Mouse (Mus musculus) hindbrain, embryonic 13.5 days (tissue): Measurements from ENCODE around the gene Tmem251. TPM values are rescaled to one million over a fixed set of nuclear protein-coding genes. Genes with fewer than 3 reads are reported as not detected.

Experiments
- ATAC-seq: fragments of 200-750 bp; cut with Nextera tagmentation; 2 replicates; pipeline ENCODE4 v1.8.0; 2017; ENCODE audit warnings: moderate TSS enrichment; ENCODE audit not compliant: low FRiP score
- H3K27ac ChIP-seq: fragments of 300-500 bp; sonication (generic); 2 replicates; pipeline ENCODE4 v1.5.1; 2015; ENCODE audit warnings: inconsistent platforms, mild to moderate bottlenecking, moderate library complexity
- H3K27me3 ChIP-seq: fragments of 300-500 bp; sonication (generic); 2 replicates; pipeline ENCODE4 v1.6.1; 2015; ENCODE audit warnings: mild to moderate bottlenecking, inconsistent platforms
- H3K36me3 ChIP-seq: fragments of 300-500 bp; sonication (generic); 2 replicates; pipeline ENCODE4 v1.6.1; 2015; ENCODE audit warnings: mild to moderate bottlenecking, inconsistent platforms
- H3K4me1 ChIP-seq: fragments of 300-500 bp; sonication (generic); replicated peaks from 2 replicates; pipeline ENCODE4 v1.6.1; 2015; ENCODE audit warnings: inconsistent platforms
- H3K4me2 ChIP-seq: fragments of 300-500 bp; sonication (generic); 2 replicates; pipeline ENCODE4 v1.6.1; 2015; ENCODE audit warnings: inconsistent platforms, mild to moderate bottlenecking, moderate library complexity
- H3K4me3 ChIP-seq: fragments of 300-500 bp; sonication (generic); 2 replicates; pipeline ENCODE4 v1.5.1; 2015; ENCODE audit warnings: mild to moderate bottlenecking, inconsistent platforms
- H3K9ac ChIP-seq: fragments of 300-500 bp; sonication (generic); 2 replicates; pipeline ENCODE4 v1.6.1; 2015; ENCODE audit warnings: mild to moderate bottlenecking, inconsistent platforms
- H3K9me3 ChIP-seq: fragments of 300-500 bp; sonication (generic); 2 replicates; pipeline ENCODE4 v1.6.1; 2016; ENCODE audit warnings: inconsistent platforms
- WGBS: fragments of 180-500 bp; shearing (Covaris S2); methylation state at CpG from one replicate; pipeline ENCODE4 v1.1.7; 2015; 5-methylcytosine and 5-hydroxymethylcytosine counted together
- polyA plus RNA-seq: library from polyadenylated mRNA; unstranded; fragments of >200 nt; fragmentation: Nextera tagmentation; extraction: Ambion mirVana; gene quantifications from 2 replicates; pipeline ENCODE4 v1.2.1, GENCODE M21; 2015

Gene Tmem251
- 11.5 and 12.2 TPM in 2 replicates for polyA plus RNA-seq

DNA sequence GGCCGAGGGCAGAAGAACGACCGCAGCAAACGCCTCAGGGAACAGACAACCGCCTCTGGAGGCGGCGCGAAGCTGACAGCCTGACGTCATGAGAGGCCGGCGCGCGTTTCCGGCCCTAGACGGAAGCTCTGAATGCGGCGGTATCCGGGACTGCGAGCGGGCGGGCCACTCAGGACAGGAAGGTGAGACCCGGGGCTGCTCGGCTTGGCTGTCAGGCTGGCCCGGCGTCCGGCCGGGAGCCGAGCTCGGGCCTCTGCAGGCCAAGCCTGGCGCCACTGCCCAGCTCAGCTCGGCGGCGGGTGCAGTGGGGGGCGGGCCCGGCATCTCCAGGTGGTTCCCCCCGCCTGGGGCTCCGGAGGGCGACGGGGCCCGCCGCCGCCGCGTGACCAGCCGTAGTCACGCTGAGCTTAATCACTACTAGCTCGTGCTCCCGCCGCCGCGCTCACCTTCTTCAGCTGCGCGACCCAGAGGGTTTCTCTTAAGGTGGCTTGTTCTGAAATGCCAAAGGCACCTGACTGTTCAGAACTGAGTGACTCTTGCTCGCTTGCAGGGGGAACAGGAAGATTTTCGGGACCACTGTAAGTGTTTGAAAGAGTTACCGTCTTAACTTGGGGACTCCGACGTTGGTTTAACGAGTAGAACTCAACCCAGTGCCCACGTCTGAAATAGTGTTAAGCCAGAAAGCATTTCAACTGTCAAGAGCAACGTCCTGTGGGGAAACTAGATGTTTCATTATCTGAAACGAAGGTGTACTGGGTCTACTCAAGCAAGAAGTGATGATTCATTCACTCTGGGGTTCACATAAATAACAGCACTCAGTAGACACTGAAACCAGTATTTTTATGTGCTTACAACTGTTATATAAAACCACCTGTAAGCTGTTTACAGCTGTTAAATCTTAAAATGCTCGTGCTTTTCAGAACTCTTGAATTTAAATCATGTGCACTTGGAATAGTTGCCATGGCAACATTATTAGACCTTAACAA is at the start of gene Tmem251, which contains the start of gene Moap1:
TSS of gene Tmem251 (plus strand) at position 174 of the 986 bp plus-strand sequence.
TSS of gene Moap1 (minus strand) at position 73 of the 986 bp plus-strand sequence.
- H3K36me3 ChIP-seq, result peaks cover 9% of the 10 kb centered on the region
- H3K9me3 ChIP-seq, result no peaks in the 10 kb centered on the region
- H3K4me1 ChIP-seq, result peaks cover 30% of the 10 kb centered on the region
- WGBS, result under 1% methylated on average over 63 of the region's 63 CpGs
- H3K27ac ChIP-seq, result peak within 1 kb of the TSS; percentile 91
- H3K9ac ChIP-seq, result peak within 1 kb of the TSS; percentile 81
- ATAC-seq, result peak; percentile 98
- peak within 1 kb of the TSS; percentile 64 for H3K4me3 ChIP-seq
- peak within 1 kb of the TSS; percentile 90 for H3K4me2 ChIP-seq
- H3K27me3 ChIP-seq, result no peaks in the 10 kb centered on the region

DNA sequence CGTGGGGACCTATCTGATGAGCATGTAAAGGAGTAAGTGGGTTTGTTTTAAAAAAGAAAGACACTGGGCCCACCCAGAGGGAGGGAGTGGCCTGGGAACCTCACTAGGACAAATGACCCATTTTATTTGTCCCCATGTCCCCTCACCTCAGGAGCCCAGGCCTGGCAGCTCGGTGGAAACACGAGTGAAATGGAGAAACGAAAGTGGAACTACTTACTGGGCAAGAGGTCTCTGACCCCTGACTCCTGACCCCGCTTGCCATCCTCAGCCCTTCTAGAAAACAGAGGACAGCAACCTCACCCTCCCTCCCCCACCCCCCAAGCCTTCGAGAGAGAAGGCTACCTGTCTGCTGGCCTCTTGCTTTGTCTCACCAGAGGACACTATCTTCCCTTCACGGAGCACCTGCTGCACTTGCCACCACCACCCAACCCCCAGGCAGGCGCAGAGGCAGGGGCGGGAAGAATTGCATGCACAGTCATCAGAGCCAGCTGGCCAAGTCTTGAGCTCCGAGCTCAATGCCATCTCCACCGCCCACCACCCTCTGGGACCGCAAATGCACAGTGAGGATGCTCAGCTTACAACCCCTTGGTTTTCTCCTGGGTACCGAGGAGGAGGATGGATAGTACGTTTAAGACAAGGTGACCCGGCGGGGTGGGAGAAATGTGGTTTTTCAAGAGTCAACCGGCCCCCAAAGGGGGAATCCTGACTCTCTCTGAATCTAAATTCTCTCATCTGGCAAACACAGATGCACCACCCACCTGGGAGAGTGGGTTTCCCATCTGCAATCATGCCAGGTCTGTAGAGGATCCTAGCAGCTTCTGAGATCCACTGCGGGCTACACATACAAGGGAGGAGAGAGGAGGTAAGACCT is 48.0 kb upstream of the Tmem251 start:
- Histone ChIP-seq H3K9ac (no peak overlapping the region), H3K9me3 (no peaks in the 10 kb centered on the region), H3K4me3 (no peak overlapping the region), H3K36me3 (no peaks in the 10 kb centered on the region), H3K27ac (no peak overlapping the region), H3K4me1 (peaks cover 60% of the 10 kb centered on the region), H3K4me2 (no peak overlapping the region), H3K27me3 (no peaks in the 10 kb centered on the region)
- 58% methylated on average over 18 of the region's 18 CpGs for WGBS
- no peak for ATAC-seq

DNA sequence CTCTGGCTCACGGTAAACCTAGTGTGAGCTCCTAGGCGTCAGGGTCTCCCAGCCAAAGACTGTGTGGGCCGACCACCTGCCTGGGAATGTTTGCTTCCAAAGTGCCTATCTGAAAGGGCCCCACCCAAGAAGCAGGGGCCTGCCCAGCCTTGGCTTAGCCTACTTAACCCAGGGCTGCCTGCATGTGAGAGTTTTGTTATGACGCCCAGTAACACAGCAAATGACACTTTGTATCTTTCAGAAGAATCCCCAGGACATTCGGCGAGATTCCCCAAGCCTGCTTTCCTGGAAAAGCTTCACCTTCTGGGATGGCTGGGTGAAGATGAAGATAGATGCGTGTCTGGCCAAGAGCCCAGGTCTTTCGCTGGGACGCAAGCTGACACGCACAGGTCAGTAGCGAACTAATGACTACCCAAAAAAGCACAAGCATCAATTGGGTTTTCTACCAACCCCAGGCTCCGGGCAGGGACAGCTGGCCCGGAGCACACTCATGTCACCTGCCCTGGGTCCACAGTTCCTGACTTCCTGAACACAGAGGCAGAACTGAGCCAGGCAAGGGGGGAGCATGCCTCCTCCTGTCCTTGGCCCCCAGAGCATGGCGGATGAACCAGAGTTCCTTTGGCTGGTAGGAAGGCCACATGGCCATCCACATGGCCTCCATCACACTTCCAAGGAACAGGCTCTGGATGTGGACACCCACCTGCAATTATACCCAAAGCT is 46.8 kb upstream of the Tmem251 start:
- Histone ChIP-seq H3K36me3 (no peaks in the 10 kb centered on the region), H3K4me1 (peaks cover 64% of the 10 kb centered on the region), H3K4me3 (no peak overlapping the region), H3K4me2 (no peak overlapping the region), H3K27me3 (no peaks in the 10 kb centered on the region), H3K27ac (no peak overlapping the region), H3K9ac (no peak overlapping the region), H3K9me3 (no peaks in the 10 kb centered on the region)
- ATAC-seq, result no peak
- 90% methylated on average over 14 of the region's 14 CpGs for WGBS

DNA sequence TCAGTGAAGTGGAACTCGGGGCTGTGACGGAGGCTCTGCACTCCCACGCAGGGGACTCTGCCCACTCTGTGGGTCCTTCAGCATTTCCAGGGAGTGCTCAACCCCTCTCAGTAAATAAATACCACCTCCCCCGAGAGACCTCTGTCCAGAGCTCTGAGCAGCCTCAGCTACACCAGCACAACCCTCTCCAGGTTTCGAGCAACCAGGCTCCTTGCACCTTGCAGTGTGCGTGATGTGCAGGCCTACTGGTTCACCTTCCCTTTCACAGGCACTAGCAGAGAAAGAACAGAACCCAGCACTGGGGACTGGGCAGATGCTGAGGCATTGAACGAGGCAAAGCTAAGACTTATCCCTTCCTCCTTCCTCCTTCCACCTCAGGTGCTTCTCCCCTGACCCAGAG is 46.2 kb upstream of the Tmem251 start:
- Histone ChIP-seq H3K36me3 (no peaks in the 10 kb centered on the region), H3K4me3 (no peak overlapping the region), H3K9ac (no peak overlapping the region), H3K27me3 (no peaks in the 10 kb centered on the region), H3K9me3 (no peaks in the 10 kb centered on the region), H3K4me1 (peaks cover 70% of the 10 kb centered on the region), H3K27ac (no peak overlapping the region), H3K4me2 (no peak overlapping the region)
- ATAC-seq, result no peak
- 78% methylated on average over 7 of the region's 7 CpGs for WGBS

- WGBS, result 14% methylated on average over 1 of the region's 1 CpGs
- H3K9ac ChIP-seq, result peak overlapping the region; percentile 55; the same call in 1 of the 2 replicates
- H3K36me3 ChIP-seq, result no peaks in the 10 kb centered on the region
- no peak overlapping the region for H3K4me3 ChIP-seq
- no peak overlapping the region for H3K4me2 ChIP-seq
- H3K4me1 ChIP-seq, result peaks cover 78% of the 10 kb centered on the region
- peak overlapping the region; percentile 60 for H3K27ac ChIP-seq
- no peaks in the 10 kb centered on the region for H3K27me3 ChIP-seq
- ATAC-seq, result no peak
- no peaks in the 10 kb centered on the region for H3K9me3 ChIP-seq
Observed at GRCm38 (mm10) chr12:102698089-102698684, 45.4 kb upstream of the Tmem251 start.

DNA sequence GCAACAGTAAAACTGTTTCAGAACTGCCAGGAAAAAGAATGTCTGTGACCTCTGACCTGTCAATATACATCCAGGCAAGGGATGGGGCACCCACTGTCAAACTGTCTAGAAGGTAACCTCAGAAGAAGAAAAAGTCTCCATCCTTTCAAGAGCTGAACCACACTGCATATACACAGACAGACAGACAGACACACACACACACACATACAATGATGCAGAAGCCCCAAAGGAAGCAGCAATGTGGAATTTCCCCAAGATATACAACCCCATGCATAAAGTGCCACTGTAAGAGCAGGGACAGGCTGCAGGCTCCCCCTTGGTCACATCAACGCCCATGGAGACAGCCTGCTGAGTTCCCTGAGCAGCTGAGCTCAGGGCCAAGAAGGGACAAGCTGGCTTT is 44.4 kb upstream of the Tmem251 start:
- Histone ChIP-seq H3K9ac (0 out of 2 replicates have a peak overlapping the region, but pooled peaks have one; percentile 29), H3K27ac (no peak overlapping the region), H3K4me3 (no peak overlapping the region), H3K4me2 (no peak overlapping the region), H3K36me3 (no peaks in the 10 kb centered on the region), H3K9me3 (no peaks in the 10 kb centered on the region), H3K27me3 (no peaks in the 10 kb centered on the region), H3K4me1 (peaks cover 87% of the 10 kb centered on the region)
- no peak for ATAC-seq
- WGBS, result 5% methylated on average over 1 of the region's 1 CpGs

GRCm38 (mm10) chr12:102700453-102700852 is 43.1 kb upstream of the Tmem251 start:
- H3K27me3 ChIP-seq, result no peaks in the 10 kb centered on the region
- no peaks in the 10 kb centered on the region for H3K9me3 ChIP-seq
- no peaks in the 10 kb centered on the region for H3K36me3 ChIP-seq
- no peak overlapping the region for H3K4me3 ChIP-seq
- H3K27ac ChIP-seq, result peak overlapping the region; percentile 14; the same call in 1 of the 2 replicates
- WGBS, result 70% methylated on average over 12 of the region's 12 CpGs
- no peak for ATAC-seq
- H3K4me1 ChIP-seq, result peaks cover 82% of the 10 kb centered on the region
- no peak overlapping the region for H3K4me2 ChIP-seq
- H3K9ac ChIP-seq, result no peak overlapping the region

- H3K4me3 ChIP-seq, result no peak overlapping the region
- H3K4me1 ChIP-seq, result peaks cover 75% of the 10 kb centered on the region
- H3K36me3 ChIP-seq, result no peaks in the 10 kb centered on the region
- H3K9me3 ChIP-seq, result no peaks in the 10 kb centered on the region
- H3K9ac ChIP-seq, result no peak overlapping the region
- peak overlapping the region; percentile 87 for H3K4me2 ChIP-seq
- WGBS, result 91% methylated on average over 5 of the region's 5 CpGs
- no peak for ATAC-seq
- H3K27ac ChIP-seq, result no peak overlapping the region
- H3K27me3 ChIP-seq, result no peaks in the 10 kb centered on the region
Observed at GRCm38 (mm10) chr12:102701691-102702207, 41.8 kb upstream of the Tmem251 start.

- H3K9me3 ChIP-seq, result no peaks in the 10 kb centered on the region
- 5% methylated on average over 15 of the region's 15 CpGs for WGBS
- H3K4me3 ChIP-seq, result peak overlapping the region; percentile 69
- H3K4me1 ChIP-seq, result peaks cover 68% of the 10 kb centered on the region
- H3K27me3 ChIP-seq, result peaks cover 4% of the 10 kb centered on the region; the same call in 1 of the 2 replicates
- no peaks in the 10 kb centered on the region for H3K36me3 ChIP-seq
- ATAC-seq, result no peak
- peak overlapping the region; percentile 67 for H3K27ac ChIP-seq
- H3K9ac ChIP-seq, result peak overlapping the region; percentile 63
- H3K4me2 ChIP-seq, result peak overlapping the region; percentile 87
Observed at GRCm38 (mm10) chr12:102702356-102703110, 41.0 kb upstream of the Tmem251 start.

GRCm38 (mm10) chr12:102703111-102703412 is 40.5 kb upstream of the Tmem251 start:
- H3K4me1 ChIP-seq, result peaks cover 62% of the 10 kb centered on the region
- H3K4me3 ChIP-seq, result peak overlapping the region; percentile 69
- H3K27me3 ChIP-seq, result peaks cover 9% of the 10 kb centered on the region; the same call in 1 of the 2 replicates
- H3K27ac ChIP-seq, result peak overlapping the region; percentile 67
- peak overlapping the region; percentile 83 for H3K9ac ChIP-seq
- no peaks in the 10 kb centered on the region for H3K9me3 ChIP-seq
- H3K4me2 ChIP-seq, result peak overlapping the region; percentile 87
- ATAC-seq, result no peak
- no peaks in the 10 kb centered on the region for H3K36me3 ChIP-seq
- 4% methylated on average over 4 of the region's 4 CpGs for WGBS
